Mouse (Mus musculus): ENCODE measurements around the gene Syne2. TPM values are rescaled to one million over a fixed set of nuclear protein-coding genes. Genes with fewer than 3 reads are reported as not detected.

Syne2 gene
- polyA plus RNA-seq, 1 experiment from 2014 or later, result 137 TPM

DNA sequence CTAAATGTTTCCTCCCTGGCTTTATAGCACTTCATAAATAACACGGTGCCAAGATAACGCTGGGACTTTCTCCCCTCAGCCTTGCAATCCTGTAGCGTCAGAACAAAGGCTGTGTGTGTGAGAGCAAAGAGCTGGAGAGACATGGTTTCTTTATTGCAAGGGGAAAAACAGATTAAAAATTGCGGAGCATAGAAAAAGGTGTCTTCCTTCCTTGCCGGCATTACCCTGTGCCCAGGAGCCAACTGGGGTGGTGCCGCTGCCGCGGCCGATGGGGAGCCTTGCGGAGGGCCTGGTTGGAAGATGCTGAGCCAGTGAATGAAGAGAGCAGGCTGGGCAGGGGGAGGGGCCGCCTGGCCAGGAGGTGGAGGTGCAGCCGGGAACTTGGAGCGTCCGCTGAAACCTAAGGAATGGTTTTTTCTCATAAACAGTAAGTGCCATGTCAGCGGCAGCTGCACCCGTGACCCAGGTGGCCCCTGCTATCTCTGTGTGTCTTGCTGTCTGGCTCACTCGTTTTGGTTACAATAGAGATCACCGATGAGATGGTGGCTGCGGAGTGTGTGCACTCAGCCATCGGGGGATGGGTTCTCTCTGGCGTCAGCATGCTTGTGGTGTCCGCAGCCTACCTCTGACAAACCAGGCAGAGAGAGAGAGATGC is 263.8 kb downstream of the Syne2 start:
- H3K27ac ChIP-seq, result peak overlapping the region; percentile 80
- H3K27me3 ChIP-seq, result no peaks in the 10 kb centered on the region
- 8% methylated on average over 22 of the region's 22 CpGs for WGBS
- no peaks in the 10 kb centered on the region for H3K9me3 ChIP-seq (replicated peaks)
- H3K36me3 ChIP-seq (ENCODE audit: poor library complexity, severe bottlenecking), result peaks cover 42% of the 10 kb centered on the region
- peak overlapping the region; percentile 57 for H3K4me2 ChIP-seq
- peak; percentile 96 for ATAC-seq
- peak overlapping the region; percentile 64 for H3K9ac ChIP-seq
- H3K4me3 ChIP-seq, result peak overlapping the region; percentile 41
- peaks cover 14% of the 10 kb centered on the region for H3K4me1 ChIP-seq

DNA sequence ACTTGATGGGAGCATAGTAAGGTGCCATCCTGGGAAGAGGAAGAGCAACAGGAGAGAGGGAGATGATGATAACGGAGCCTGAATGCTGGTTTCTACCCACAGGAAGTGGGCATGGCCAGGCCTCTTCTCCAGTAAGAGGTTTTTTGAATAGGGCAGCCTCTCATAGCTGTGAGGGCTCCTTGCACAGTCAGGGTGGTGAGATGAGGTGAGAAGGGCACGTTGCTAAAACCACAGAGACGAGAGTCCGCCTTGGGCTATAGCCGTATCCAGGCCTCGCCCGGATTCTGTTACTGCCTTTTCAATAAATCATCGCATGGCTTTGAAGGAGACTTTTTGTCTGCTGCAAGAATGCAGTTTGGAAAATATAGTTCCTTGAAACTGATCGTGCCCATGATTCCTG is 267.1 kb downstream of the Syne2 start:
- Histone ChIP-seq H3K4me3 (no peak overlapping the region), H3K9ac (no peak overlapping the region), H3K4me1 (peaks cover 14% of the 10 kb centered on the region), H3K27me3 (no peaks in the 10 kb centered on the region), H3K4me2 (no peak overlapping the region), H3K9me3 (replicated peaks) (no peaks in the 10 kb centered on the region), H3K36me3 (ENCODE audit: poor library complexity, severe bottlenecking) (peaks cover 46% of the 10 kb centered on the region), H3K27ac (no peak overlapping the region)
- WGBS, result 90% methylated on average over 9 of the region's 9 CpGs
- no peak for ATAC-seq

DNA sequence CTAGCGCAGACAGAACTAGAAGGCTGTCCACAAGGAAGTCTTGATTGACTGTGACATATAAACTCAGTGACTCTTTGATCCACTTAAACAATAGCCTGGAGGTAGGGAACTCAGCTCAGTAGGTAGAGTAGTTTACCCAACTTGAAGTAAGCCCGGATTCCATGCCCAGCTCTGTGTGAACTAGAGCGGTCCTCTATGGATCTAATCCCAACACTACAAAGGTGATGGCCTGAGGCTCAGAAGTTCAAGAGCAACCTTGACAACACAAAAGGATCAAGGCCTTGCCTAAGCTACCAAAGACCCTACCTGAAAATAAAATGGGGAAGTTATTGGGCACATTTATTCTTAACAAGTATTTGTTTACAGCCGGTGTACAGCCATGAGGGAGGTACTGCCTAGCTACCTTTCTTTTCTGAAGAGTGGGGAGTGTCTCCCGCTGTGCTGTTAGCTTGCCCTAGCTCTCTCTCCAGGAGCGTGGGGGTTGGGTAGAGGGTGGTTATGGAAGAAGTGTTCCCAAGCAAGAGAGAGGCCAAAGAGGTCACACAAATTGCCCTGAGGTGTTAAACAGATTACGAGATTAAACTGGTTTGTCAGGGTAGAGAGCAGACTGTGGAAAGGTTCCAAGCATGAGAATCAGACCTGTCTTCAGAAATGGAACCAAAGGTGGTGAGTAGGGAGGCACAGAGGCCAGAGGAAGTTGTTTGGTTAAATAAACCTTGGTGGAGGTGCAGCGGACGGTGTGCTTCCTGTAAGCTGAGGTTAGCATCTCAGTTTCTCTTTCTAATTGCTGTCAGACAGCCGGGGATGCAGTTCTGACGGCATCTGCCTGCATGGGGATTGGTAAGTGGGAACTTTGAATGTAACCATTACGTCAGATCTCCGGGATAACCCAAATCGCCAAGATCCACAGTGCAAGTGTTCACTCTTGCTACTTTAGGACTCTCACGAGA is 268.3 kb downstream of the Syne2 start:
- Histone ChIP-seq H3K4me1 (peaks cover 7% of the 10 kb centered on the region), H3K27me3 (no peaks in the 10 kb centered on the region), H3K9me3 (replicated peaks) (no peaks in the 10 kb centered on the region), H3K9ac (no peak overlapping the region), H3K4me2 (no peak overlapping the region), H3K4me3 (no peak overlapping the region), H3K36me3 (ENCODE audit: poor library complexity, severe bottlenecking) (peaks cover 54% of the 10 kb centered on the region), H3K27ac (no peak overlapping the region)
- 72% methylated on average over 15 of the region's 15 CpGs for WGBS
- no peak for ATAC-seq

DNA sequence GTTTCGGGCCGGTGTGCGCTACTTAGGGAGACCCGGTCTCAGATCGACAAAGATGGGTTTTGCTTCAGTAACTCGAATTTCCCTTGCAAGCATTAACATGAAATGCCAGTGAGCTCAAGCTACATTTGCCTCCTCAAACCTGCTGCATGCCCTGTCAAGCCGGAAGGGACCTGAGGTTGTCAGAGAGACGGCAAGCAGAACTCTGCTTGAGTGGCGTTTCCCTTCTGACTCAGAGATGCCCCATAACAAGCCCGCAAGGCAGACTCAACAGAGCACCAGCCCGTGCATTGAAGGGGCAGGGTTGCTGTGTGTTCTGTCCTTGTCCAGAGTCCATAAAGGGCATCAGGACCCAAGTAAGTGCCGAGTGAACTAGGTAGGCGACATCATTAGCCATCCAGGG is 269.1 kb downstream of the Syne2 start:
- WGBS, result 89% methylated on average over 13 of the region's 13 CpGs
- Histone ChIP-seq H3K27me3 (no peaks in the 10 kb centered on the region), H3K4me2 (no peak overlapping the region), H3K9ac (no peak overlapping the region), H3K36me3 (ENCODE audit: poor library complexity, severe bottlenecking) (peaks cover 58% of the 10 kb centered on the region), H3K9me3 (replicated peaks) (no peaks in the 10 kb centered on the region), H3K4me1 (no peaks in the 10 kb centered on the region; the same call in 1 of the 2 replicates), H3K4me3 (no peak overlapping the region), H3K27ac (no peak overlapping the region)
- ATAC-seq, result no peak

DNA sequence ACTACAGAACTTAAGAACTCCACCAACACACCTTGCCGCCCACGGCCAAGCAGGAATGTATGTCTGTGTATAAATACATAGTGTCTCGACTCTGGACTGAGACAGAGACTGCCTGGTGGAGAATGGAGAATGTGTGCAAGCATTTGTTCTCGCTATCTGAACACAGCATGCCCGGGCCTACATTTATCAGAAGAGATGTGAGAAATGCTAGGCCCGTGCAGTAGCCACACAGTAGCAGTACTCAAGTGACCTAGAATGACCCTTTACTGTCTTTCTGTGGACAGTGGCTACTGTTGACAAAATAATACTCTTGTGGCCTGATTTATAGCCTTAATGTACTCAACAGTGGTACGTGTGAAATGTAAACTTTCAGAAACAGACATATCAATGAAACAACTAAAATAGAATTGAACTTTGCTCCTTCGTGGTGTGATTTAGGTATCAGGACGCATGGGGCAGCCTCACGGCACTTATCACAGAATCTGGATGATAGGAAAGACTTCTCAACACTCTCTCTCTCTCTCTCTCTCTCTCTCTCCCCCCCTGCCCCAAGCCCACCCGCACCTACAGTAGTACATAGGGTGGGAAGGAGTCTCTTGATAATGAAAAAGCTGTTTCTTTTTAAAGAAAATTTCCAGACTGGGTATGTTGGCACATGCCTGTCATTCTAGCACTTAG is 275.0 kb downstream of the Syne2 start:
- 95% methylated on average over 11 of the region's 11 CpGs for WGBS
- H3K9ac ChIP-seq, result no peak overlapping the region
- H3K27me3 ChIP-seq, result no peaks in the 10 kb centered on the region
- no peaks in the 10 kb centered on the region for H3K9me3 ChIP-seq (replicated peaks)
- ATAC-seq, result no peak
- peaks cover 89% of the 10 kb centered on the region for H3K36me3 ChIP-seq (ENCODE audit: poor library complexity, severe bottlenecking)
- no peaks in the 10 kb centered on the region for H3K4me1 ChIP-seq
- no peak overlapping the region for H3K4me2 ChIP-seq
- no peak overlapping the region for H3K4me3 ChIP-seq
- H3K27ac ChIP-seq, result no peak overlapping the region

DNA sequence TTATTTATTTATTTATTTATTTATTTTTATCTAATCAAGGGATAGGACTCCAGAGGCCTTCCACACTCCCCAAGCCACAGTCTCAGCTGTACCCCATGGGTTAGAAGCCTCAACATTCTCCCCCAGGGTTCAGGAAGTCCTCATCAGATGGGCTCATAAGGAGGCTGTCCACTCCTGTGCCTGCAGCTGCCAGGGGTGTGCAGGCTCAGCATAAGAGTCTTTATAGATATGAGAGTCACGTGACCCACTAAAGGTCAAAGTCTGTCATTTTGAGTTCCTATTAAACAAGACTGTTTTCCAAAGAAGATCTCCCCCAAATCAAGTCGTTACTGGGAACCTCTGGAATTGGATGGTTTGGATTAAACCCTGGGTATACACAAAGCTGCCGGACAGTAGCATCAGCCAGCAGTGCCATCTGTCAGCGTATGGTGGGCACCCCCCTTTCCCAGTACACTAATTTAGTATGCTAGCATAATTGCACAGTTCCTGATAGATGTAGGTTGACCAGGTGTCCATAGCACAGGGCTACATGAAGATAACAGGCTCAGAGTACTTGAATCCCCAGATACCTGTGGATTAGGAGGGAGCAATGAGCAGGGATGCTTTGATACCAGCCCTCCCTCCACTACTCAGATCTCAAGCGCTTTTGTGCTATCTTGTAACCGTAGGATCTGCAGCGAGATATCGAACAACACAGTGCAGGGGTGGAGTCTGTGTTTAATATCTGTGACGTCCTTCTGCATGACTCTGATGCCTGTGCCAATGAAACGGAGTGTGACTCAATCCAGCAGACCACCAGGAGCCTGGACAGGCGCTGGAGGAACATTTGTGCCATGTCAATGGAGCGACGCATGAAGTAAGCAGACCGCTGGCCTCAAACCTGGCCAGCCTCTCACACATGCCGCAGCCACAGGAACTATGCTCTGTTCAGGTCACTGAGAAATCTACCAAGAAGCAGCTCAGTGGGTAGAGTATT is 276.0 kb downstream of the Syne2 start:
- Histone ChIP-seq H3K4me1 (no peaks in the 10 kb centered on the region), H3K4me3 (no peak overlapping the region), H3K27ac (no peak overlapping the region), H3K27me3 (no peaks in the 10 kb centered on the region), H3K9me3 (replicated peaks) (no peaks in the 10 kb centered on the region), H3K36me3 (ENCODE audit: poor library complexity, severe bottlenecking) (peaks cover 91% of the 10 kb centered on the region), H3K9ac (no peak overlapping the region), H3K4me2 (no peak overlapping the region)
- WGBS, result 93% methylated on average over 15 of the region's 15 CpGs
- no peak for ATAC-seq

DNA sequence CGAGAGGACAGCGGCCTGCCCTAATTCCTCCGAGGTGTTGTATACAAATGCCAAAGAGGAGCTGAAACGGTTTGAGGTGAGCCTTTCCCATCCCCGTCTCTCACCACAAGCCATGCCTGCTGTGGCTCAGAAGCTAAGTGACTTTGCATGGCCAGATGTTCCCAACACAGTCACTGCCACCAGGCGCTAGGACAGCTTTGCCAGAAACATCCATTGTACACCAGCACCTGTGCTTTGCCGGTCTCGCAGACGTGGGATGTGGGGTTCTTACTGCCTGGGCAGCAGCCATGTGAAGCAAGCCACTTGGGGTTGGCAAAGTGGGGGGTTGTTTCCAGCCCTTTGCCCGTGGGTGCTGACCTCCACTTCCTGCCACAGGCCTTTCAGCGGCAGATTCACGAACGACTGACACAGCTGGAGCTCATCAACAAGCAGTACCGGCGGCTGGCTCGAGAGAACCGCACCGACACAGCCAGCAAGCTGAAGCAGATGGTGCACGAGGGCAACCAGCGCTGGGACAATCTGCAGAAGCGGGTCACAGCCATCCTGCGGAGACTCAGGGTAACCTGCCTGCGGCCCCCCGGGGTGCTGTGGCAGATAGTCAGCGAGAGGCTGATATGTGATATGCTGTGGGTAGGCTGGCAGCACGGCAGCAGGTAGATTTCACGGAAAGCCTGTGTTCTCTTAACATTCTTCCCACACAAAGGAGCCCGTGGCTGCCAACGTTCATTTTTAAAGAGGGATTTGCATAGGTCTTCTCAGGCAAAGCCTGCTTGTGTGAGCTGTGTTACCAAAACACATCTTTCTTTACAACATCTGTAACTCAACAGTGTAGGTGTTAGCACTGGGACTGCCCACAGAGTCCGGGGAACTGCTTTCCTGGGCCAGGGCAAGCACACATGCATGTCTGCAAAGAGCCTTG is 277.4 kb downstream of the Syne2 start:
- no peak for ATAC-seq
- Histone ChIP-seq H3K4me1 (no peaks in the 10 kb centered on the region), H3K36me3 (ENCODE audit: poor library complexity, severe bottlenecking) (peaks cover 92% of the 10 kb centered on the region), H3K9ac (no peak overlapping the region), H3K4me2 (no peak overlapping the region), H3K4me3 (no peak overlapping the region), H3K27me3 (no peaks in the 10 kb centered on the region), H3K9me3 (replicated peaks) (no peaks in the 10 kb centered on the region), H3K27ac (no peak overlapping the region)
- WGBS, result 83% methylated on average over 30 of the region's 30 CpGs

DNA sequence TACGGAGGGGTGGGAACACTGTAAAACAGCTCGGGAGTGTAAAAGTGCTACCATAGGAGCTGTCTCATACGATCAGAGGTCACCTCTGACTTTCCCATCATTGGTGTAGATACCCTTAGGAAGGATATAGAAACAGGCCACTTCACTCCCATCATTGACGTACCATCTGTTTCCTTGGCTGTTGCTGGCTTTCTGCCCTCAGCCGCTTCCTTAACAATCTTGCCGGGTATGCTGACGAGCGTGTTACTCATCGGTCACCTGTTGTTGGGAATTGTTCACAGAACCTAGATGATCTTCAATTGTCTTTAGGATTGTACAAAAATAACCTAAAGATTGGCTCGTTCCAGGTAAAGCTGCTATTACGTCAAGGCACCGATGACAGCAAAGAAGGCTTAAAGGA is 284.7 kb downstream of the Syne2 start:
- peaks cover 99% of the 10 kb centered on the region for H3K36me3 ChIP-seq (ENCODE audit: poor library complexity, severe bottlenecking)
- H3K9ac ChIP-seq, result no peak overlapping the region
- WGBS, result 88% methylated on average over 12 of the region's 12 CpGs
- H3K27ac ChIP-seq, result no peak overlapping the region
- H3K4me3 ChIP-seq, result no peak overlapping the region
- H3K9me3 ChIP-seq (replicated peaks), result no peaks in the 10 kb centered on the region
- ATAC-seq, result no peak
- no peaks in the 10 kb centered on the region for H3K4me1 ChIP-seq
- no peak overlapping the region for H3K4me2 ChIP-seq
- no peaks in the 10 kb centered on the region for H3K27me3 ChIP-seq

DNA sequence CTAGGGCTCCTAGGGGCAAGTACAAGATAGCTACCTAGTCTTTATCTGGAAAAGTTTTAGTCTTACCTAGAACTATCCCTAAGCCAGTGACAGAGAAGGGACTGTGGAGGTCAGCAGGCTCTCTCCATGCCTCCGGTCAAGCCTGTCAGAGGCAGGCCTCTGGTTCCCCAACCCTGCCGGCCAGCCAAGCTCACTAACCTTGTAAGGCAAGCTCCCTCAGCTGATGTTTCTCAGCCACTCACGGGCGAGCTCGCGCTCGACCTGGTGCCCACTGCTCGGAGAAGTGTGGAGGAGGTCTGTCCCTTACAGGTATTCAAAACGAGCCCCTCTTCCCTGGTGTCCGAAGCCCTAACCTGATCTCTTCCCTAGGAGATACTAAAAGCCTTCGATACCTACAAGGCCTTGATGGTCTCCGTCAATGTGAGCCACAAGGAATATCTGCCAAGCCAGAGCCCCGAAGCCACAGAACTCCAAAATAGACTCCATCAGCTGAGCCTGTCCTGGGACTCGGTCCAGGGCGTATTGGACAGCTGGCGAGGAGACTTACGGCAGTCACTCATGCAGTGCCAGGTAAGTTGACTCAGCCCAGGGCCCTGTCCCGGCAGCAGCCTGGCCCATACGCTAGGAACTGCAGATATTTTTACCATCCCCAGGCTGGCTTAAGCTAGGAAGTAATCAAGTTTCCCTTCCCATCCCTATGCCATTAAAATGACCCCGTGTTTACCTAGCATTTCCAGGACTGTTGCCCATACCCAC is 286.8 kb downstream of the Syne2 start:
- H3K36me3 ChIP-seq (ENCODE audit: poor library complexity, severe bottlenecking), result peaks cover 99% of the 10 kb centered on the region
- H3K4me2 ChIP-seq, result no peak overlapping the region
- no peak overlapping the region for H3K4me3 ChIP-seq
- H3K4me1 ChIP-seq, result no peaks in the 10 kb centered on the region
- WGBS, result 94% methylated on average over 20 of the region's 20 CpGs
- H3K9ac ChIP-seq, result no peak overlapping the region
- H3K27me3 ChIP-seq, result no peaks in the 10 kb centered on the region
- no peak for ATAC-seq
- H3K27ac ChIP-seq, result no peak overlapping the region
- H3K9me3 ChIP-seq (replicated peaks), result no peaks in the 10 kb centered on the region

DNA sequence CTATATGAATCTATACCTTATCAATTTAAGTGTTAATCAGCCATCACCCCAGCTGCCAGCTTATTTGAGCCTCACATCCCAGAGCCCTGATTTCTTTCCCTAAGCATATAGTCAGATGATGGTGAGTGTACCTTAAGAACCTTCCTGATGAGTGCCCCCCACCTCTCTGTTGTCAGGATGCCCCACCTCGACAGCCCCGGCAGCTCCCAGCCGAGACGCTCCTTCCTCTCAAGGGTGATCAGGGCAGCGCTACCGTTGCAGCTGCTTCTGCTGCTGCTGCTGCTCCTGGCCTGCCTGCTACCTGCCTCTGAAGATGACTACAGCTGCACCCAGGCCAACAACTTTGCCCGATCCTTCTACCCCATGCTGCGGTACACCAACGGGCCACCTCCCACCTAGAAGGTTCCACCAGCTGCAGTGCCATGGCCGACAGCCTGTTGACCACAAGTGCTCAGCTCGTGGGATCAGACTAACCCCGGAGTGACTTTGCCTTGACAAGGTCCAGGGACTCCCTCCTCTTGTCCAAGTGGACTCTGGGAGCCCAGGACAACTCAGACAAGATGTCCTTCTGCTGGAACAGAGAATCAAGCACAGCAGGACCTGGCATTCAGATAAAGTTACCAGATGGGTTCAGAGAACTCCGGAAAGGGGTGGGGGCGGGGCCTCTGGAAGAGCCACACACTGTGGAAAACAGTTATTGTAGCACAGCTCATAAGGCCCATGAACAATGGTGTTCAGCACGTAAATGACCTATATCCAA is 291.9 kb downstream of the Syne2 start:
- Histone ChIP-seq H3K9ac (no peak overlapping the region), H3K9me3 (replicated peaks) (no peaks in the 10 kb centered on the region), H3K27ac (no peak overlapping the region), H3K27me3 (no peaks in the 10 kb centered on the region), H3K4me1 (no peaks in the 10 kb centered on the region), H3K4me3 (no peak overlapping the region), H3K4me2 (no peak overlapping the region), H3K36me3 (ENCODE audit: poor library complexity, severe bottlenecking) (peaks cover 70% of the 10 kb centered on the region)
- no peak for ATAC-seq
- 95% methylated on average over 15 of the region's 15 CpGs for WGBS

Measured in forebrain, embryonic 13.5 days (tissue).